Mouse (Mus musculus) liver, adult 2 months (tissue): ENCODE measurements at regions not wholly inside any gene's neighbourhood (a gene's known extent, or its start where the extent isn't known, plus 50 kb on each side); places are given as distances from the start of the nearest gene placed in this dataset.

Experiments used
- DNase-seq: peaks from one replicate; pipeline ENCODE4 v3.0.0-alpha.2; 2011; ENCODE audit warnings: low read depth, low spot score; ENCODE audit errors: extremely low read depth
- H3K27ac ChIP-seq: fragments of 200-500 bp; replicated peaks from 2 replicates; pipeline ENCODE4 v1.5.1; 2012; ENCODE audit warnings: low read depth, mild to moderate bottlenecking, control low read depth, inconsistent platforms, low read length; ENCODE audit not compliant: insufficient read depth
- H3K27me3 ChIP-seq: fragments of 200-500 bp; 2 replicates; pipeline ENCODE4 v1.6.1; 2012; ENCODE audit warnings: mild to moderate bottlenecking, moderate library complexity, low read length, inconsistent platforms; ENCODE audit not compliant: control insufficient read depth, insufficient read depth
- H3K36me3 ChIP-seq: fragments of 200-500 bp; 2 replicates; pipeline ENCODE4 v1.6.1; 2012; ENCODE audit warnings: low read length, inconsistent platforms; ENCODE audit not compliant: control insufficient read depth, insufficient read depth
- H3K4me1 ChIP-seq: fragments of 200-500 bp; 2 replicates; pipeline ENCODE4 v1.6.1; 2011; ENCODE audit warnings: low read length; ENCODE audit not compliant: control insufficient read depth, insufficient read depth
- H3K4me3 ChIP-seq: fragments of 200-500 bp; 2 replicates; pipeline ENCODE4 v1.5.1; 2011; ENCODE audit warnings: low read depth, mild to moderate bottlenecking, control low read depth, low read length, moderate library complexity; ENCODE audit not compliant: insufficient read depth
- H3K79me2 ChIP-seq: fragments of 200-500 bp; 2 replicates; pipeline ENCODE4 v1.6.1; 2012; ENCODE audit warnings: inconsistent platforms, mild to moderate bottlenecking, low read length, moderate library complexity; ENCODE audit not compliant: control insufficient read depth, insufficient read depth
- H3K9ac ChIP-seq: fragments of 200-500 bp; 2 replicates; pipeline ENCODE4 v1.6.1; 2012; ENCODE audit warnings: low read depth, mild to moderate bottlenecking, control low read depth, inconsistent platforms, low read length
- CTCF ChIP-seq: fragments of 200-500 bp; IDR thresholded peaks from 2 replicates; pipeline ENCODE4 v1.5.1; 2011; ENCODE audit warnings: low read depth, low read length, control low read depth
- POLR2A ChIP-seq: fragments of 200-500 bp; IDR thresholded peaks from 2 replicates; pipeline ENCODE4 v1.6.1; 2011; ENCODE audit warnings: low read length, control low read depth; ENCODE audit not compliant: insufficient read depth; ENCODE audit errors: extremely low read depth
- WGBS: fragments of 180-500 bp; shearing (Covaris S2); methylation state at CpG from one replicate; pipeline ENCODE4 v1.1.7; 2018; 5-methylcytosine and 5-hydroxymethylcytosine counted together

DNA sequence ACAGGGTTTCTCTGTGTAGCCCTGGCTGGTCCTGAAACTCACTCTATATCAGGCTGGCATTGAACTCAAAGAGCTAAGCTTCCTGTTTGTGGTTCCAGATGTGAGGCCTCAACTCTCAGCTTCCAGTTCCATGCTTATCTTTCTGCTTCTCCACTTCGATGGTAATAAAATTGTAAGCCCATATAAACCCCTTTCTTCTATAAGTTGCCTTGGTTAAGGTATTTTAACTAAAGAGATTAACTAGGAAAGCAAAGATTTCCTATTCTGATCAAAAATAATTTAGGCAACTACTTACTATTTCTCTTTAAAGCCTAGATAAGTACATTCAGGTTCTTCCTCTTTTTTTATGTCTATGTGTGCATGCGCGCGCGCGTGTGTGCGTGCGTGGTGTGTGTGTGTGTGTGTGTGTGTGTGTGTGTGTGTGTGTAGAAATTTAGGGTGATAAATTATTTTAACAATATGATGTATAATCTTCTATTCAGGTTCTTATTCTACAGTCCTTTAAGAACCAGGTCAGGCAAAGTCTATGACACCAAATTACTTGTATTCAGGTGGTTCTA is 190.3 kb upstream of the Kbtbd8 start:
- TF ChIP-seq CTCF: no peak
- no peak for TF ChIP-seq POLR2A
- DNase-seq: no peak
- WGBS: 93% methylated on average over 8 of the region's 8 CpGs

DNA sequence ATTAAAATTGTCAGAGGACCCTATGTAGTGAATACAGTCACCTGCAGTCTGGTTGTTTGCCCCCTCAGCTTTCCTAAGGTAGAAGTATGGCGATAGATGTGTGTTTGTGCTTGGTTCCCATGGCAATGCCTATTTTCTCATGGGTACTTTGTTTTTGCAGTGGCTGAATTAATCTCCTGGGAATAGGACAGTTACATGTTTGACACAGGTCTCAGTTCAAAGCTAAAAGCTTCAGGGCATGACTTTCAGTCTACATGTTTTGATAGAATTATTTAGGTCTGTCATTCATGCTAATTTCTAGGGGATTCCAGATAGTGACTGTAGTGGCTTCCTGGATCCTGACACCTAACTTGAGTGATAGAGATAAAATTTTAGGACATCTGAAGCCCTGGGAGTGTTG is 191.6 kb upstream of the Kbtbd8 start:
- no peak for DNase-seq

More for the DNA sequence above, 190.3 kb upstream of the Kbtbd8 start:
- Histone ChIP-seq H3K4me3 (no peak overlapping the region), H3K36me3 (no peaks in the 10 kb centered on the region), H3K9ac (no peak overlapping the region), H3K27ac (no peak overlapping the region), H3K79me2 (no peaks in the 10 kb centered on the region), H3K27me3 (no peaks in the 10 kb centered on the region), H3K4me1 (peaks cover 6% of the 10 kb centered on the region; the same call in 1 of the 2 replicates)

GRCm38 (mm10) chr6:94924338-94925039 is 192.6 kb upstream of the Kbtbd8 start:
- no peak for TF ChIP-seq CTCF
- TF ChIP-seq POLR2A: no peak
- Histone ChIP-seq H3K4me1 (peaks cover 6% of the 10 kb centered on the region; the same call in 1 of the 2 replicates), H3K36me3 (no peaks in the 10 kb centered on the region), H3K9ac (no peak overlapping the region), H3K27me3 (no peaks in the 10 kb centered on the region), H3K27ac (no peak overlapping the region), H3K4me3 (no peak overlapping the region), H3K79me2 (no peaks in the 10 kb centered on the region)
- DNase-seq: no peak
- 93% methylated on average over 11 of the region's 11 CpGs for WGBS

More for the DNA sequence above, 191.6 kb upstream of the Kbtbd8 start:
- no peak for TF ChIP-seq CTCF
- no peak for TF ChIP-seq POLR2A
- no peak overlapping the region for H3K9ac ChIP-seq
- H3K36me3 ChIP-seq: no peaks in the 10 kb centered on the region
- H3K27me3 ChIP-seq: no peaks in the 10 kb centered on the region
- H3K4me1 ChIP-seq: peaks cover 6% of the 10 kb centered on the region; the same call in 1 of the 2 replicates
- H3K79me2 ChIP-seq: no peaks in the 10 kb centered on the region
- no peak overlapping the region for H3K4me3 ChIP-seq
- H3K27ac ChIP-seq: no peak overlapping the region
- 100% methylated on average over 1 of the region's 1 CpGs for WGBS

GRCm38 (mm10) chr6:94921741-94922140 is 195.3 kb upstream of the Kbtbd8 start:
- no peak overlapping the region for H3K27ac ChIP-seq
- no peak overlapping the region for H3K9ac ChIP-seq
- H3K36me3 ChIP-seq: no peaks in the 10 kb centered on the region
- WGBS: 87% methylated on average over 2 of the region's 2 CpGs
- TF ChIP-seq POLR2A: no peak
- TF ChIP-seq CTCF: no peak
- no peaks in the 10 kb centered on the region for H3K27me3 ChIP-seq
- H3K4me3 ChIP-seq: no peak overlapping the region
- no peaks in the 10 kb centered on the region for H3K79me2 ChIP-seq
- H3K4me1 ChIP-seq: no peaks in the 10 kb centered on the region; the same call in 1 of the 2 replicates
- DNase-seq: no peak

DNA sequence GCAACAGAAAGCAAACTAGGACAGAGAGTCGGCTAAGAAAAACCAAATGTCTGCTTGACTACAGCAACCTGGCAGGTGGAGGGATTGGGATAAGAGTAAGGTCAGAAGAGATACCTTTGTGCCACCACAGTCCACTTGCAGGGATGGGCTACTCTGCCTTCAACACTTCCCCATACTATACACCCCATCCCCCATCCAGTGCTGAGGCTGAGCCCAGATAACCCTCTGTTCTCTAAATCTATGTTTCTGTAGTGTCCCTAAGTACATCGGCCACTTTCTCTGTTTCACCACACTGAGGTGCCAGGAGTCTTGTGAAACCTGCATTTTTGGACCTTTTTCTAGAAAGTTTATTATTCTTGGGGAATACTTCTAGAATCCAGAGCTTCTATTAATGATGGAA is 196.3 kb upstream of the Kbtbd8 start:
- Histone ChIP-seq H3K36me3 (no peaks in the 10 kb centered on the region), H3K27me3 (no peaks in the 10 kb centered on the region), H3K79me2 (no peaks in the 10 kb centered on the region), H3K9ac (no peak overlapping the region), H3K4me3 (no peak overlapping the region), H3K4me1 (no peaks in the 10 kb centered on the region; the same call in 1 of the 2 replicates), H3K27ac (no peak overlapping the region)
- WGBS: 79% methylated on average over 2 of the region's 2 CpGs
- TF ChIP-seq POLR2A: no peak
- no peak for TF ChIP-seq CTCF
- no peak for DNase-seq

DNA sequence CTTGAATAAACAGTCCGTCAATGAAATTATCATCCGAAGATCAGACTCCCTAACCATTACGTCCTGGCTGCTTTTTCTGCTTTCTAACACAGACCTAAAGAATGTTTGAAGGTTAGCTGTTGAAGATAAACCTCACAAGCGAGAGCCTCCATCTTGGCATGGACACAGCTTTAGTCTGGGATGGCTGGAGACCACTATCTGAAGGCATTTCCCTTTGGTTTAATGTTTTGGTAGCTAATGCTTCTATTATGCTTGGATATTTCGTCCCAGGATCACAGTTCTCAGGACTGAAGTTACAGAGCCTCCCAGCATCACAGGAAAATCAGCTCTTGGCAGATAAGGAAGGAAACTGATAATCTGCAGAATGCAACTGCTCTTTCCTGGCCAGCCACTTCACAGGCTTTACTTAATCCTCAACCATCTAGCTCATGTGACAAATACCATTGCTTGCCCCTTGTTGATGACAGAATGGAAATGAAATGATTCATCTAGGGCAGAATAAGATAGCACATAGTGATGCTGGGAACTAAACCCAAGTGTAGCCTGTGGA is 197.8 kb upstream of the Kbtbd8 start:
- WGBS: 57% methylated on average over 5 of the region's 5 CpGs
- no peaks in the 10 kb centered on the region for H3K79me2 ChIP-seq

More for the DNA sequence above, 197.8 kb upstream of the Kbtbd8 start:
- Histone ChIP-seq H3K4me1 (no peaks in the 10 kb centered on the region; the same call in 1 of the 2 replicates), H3K27ac (no peak overlapping the region), H3K4me3 (no peak overlapping the region), H3K9ac (no peak overlapping the region), H3K27me3 (no peaks in the 10 kb centered on the region), H3K36me3 (no peaks in the 10 kb centered on the region)
- TF ChIP-seq CTCF: no peak
- no peak for TF ChIP-seq POLR2A
- no peak for DNase-seq
